Mouse (Mus musculus): ENCODE data around the gene Gpr62. TPM values are rescaled to one million over a fixed set of nuclear protein-coding genes. Genes with fewer than 3 reads are reported as not detected.
A peak's percentile ranks its signal among the peaks of the same experiment; 100 is the strongest.

The Gpr62 gene
- total RNA-seq, 2 experiments from 2014 or later: 9.0 to 9.6 TPM

- peak; percentile 90 to 95 for DNase-seq (ENCODE audit: low spot score in 2 of 2)
Measured at GRCm38 (mm10) chr9:106429221-106430014, 36.3 kb downstream of the Gpr62 start, which contains the start of gene Rpl29. Gene Rpl29, plus strand, starts transcription at chr9:106429454.

- no peak for DNase-seq (ENCODE audit: low spot score in 2 of 2)
Measured at GRCm38 (mm10) chr9:106428719-106429220, 37.0 kb downstream of the Gpr62 start.

DNA sequence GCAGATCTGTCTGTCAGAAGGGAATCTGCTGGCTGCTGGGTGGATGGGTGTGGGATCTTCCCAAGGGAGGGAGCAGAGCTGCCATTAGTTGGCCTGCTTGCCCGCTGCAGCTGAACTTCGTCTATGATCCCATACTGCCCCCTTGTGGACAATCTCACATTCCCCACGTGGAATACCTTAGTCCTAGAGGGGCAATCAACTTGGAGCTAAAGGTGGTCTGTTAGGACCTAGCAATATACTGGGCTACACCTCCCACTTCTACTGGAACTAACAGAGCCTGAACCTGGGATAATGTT, 43.9 kb downstream of the Gpr62 start:
- DNase-seq (ENCODE audit: low spot score in 2 of 2): peak; percentile 87 to 91

- no peak for DNase-seq (ENCODE audit: low spot score in 2 of 2)
Measured at GRCm38 (mm10) chr9:106421033-106421864, 44.5 kb downstream of the Gpr62 start.

DNA sequence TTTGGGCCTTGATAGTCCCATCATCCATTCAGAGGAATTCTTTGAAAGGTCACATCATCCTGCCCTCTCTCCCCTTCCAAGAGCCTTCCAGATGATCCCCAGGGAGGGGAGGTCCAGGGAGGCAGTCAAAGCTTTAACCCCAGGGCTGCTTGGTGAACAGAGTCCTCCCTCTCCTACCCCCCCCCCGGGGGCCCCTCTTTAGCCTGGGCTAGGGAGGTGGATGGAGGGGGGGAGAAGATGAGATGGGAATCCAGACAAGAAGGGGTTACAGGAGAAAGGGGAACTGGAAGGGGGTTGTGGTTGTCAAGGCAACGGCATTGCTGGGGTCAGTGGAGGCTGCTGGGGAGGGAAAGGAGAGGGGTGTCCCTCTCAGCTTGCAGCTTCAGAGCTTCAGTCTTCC, 45.1 kb downstream of the Gpr62 start:
- no peak for DNase-seq (ENCODE audit: low spot score in 2 of 2)

DNA sequence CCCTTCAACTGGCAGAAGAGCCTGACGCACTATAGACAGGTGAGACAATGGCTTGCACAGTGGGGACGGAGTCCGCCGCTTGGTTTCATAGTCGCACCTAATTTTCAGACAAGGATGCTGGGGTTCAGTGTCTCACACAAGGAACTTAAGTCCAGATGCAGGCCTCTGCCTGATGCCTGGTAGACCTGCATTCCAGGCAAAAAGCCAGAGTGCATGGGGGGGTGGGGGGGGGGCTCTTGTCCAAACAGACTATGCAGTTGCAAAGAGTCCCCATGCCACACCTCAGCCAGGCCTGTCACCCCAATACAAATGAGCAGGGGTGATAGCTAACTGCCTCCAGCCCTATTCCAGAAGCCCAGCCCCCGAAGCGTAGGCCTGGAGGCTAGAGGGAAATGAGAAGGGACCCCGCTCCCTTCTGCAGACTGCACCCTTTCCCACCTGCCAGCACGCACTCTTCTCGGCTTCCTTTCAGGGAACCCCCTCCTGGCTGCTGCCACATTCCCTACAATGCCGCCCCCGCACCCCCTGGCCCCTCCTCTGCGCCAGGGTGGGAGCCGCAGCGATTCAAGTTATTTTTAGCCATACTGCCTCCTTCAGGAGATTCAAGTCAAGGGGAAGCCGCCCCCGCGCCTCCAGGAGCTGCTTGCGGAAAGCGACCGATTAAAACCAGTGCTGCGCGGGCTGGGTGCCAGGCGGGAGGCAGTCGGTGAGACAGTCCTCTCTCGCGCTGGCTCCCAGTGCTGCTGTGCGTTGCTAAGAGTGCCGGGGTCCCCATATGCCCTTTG, 47.7 kb downstream of the Gpr62 start:
- DNase-seq (ENCODE audit: low spot score in 2 of 2): peak; percentile 94 to 98

DNA sequence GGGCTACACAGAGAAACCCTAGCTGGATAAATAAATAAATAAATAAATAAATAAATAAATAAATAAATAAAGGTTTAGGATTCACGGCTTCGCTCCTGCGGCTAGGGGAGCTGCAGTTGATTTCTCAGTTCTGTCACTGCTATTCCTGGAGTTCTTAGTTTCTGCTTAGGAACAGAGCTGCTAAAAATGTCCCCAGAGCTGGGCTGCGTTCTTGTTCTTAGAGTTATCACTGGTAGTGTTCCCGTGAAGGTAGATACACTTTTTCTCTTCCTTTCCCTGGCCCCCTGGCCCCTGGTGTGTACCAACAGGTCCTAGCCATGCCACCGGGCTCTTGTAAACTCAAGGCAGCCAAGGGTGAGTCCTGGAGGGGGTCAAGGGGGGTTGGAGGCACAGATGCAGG, 48.9 kb downstream of the Gpr62 start:
- DNase-seq (ENCODE audit: low spot score in 2 of 2): no peak

Other genes with a start within 250 kb of the Gpr62 start
- under 1 TPM; 0.91 to 0.95 TPM for gene Tlr9, start 243.3 kb downstream of the Gpr62 start, total RNA-seq (2021)
- gene Alas1, start 217.3 kb downstream of the Gpr62 start, total RNA-seq (2021): 100 to 1,000 TPM; 135 to 137 TPM
- 10 to 100 TPM; 14.8 to 16.1 TPM for gene Poc1a, start 184.9 kb downstream of the Gpr62 start, total RNA-seq (2021)
- 100 to 1,000 TPM; 106 to 111 TPM for gene Dusp7, start 97.3 kb downstream of the Gpr62 start, total RNA-seq (2021)
- 100 to 1,000 TPM; 275 to 295 TPM for gene Rpl29, start 36.5 kb downstream of the Gpr62 start, total RNA-seq (2021)
- 10 to 100 TPM; 15.6 to 19.4 TPM for gene Acy1, start 27.6 kb downstream of the Gpr62 start, total RNA-seq (2021)
- gene Abhd14b, start 18.5 kb downstream of the Gpr62 start, total RNA-seq (2021): 10 to 100 TPM; 12.5 to 12.7 TPM
- gene Abhd14a, start 18.3 kb downstream of the Gpr62 start, total RNA-seq (2021): 10 to 100 TPM; 35.3 to 36.5 TPM
- 100 to 1,000 TPM; 207 to 212 TPM for gene Pcbp4, start 12.6 kb downstream of the Gpr62 start, total RNA-seq (2021)
- 10 to 100 TPM; 29.3 to 38.7 TPM for gene Rrp9, start 10.0 kb upstream of the Gpr62 start, total RNA-seq (2021)
- 1 to 10 TPM; 5.2 to 5.5 TPM for gene Parp3, start 11.0 kb upstream of the Gpr62 start, total RNA-seq (2021)
- gene Iqcf1, start 34.0 kb upstream of the Gpr62 start, total RNA-seq (2021): not detected
- not detected for gene Iqcf5, start 48.6 kb upstream of the Gpr62 start, total RNA-seq (2021)
- gene Iqcf3, start 95.7 kb upstream of the Gpr62 start, total RNA-seq (2021): not detected
- not detected for gene Iqcf4, start 105.1 kb upstream of the Gpr62 start, total RNA-seq (2021)
- gene Iqcf6, start 160.6 kb upstream of the Gpr62 start, total RNA-seq (2021): not detected
- 10 to 100 TPM; 50.5 to 52.2 TPM for gene Grm2, start 190.1 kb upstream of the Gpr62 start, total RNA-seq (2021)
- 100 to 1,000 TPM in 1 of 2 experiments, 10 to 100 TPM in 1; 99.4 to 103 TPM for gene Tex264, start 220.0 kb upstream of the Gpr62 start, total RNA-seq (2021)